Mouse (Mus musculus) forebrain, embryonic 11.5 days (tissue): ENCODE results near the gene Hlcs. TPM values are rescaled to one million over a fixed set of nuclear protein-coding genes. Genes with fewer than 3 reads are reported as not detected.

Experiments
- ATAC-seq: fragments of 200-750 bp; cut with Nextera tagmentation; replicated peaks from 2 replicates; pipeline ENCODE4 v1.8.0; 2017; ENCODE audit warnings: moderate TSS enrichment; ENCODE audit not compliant: low FRiP score
- DNase-seq: peaks from one replicate; pipeline ENCODE4 v3.0.0-alpha.2; 2017; ENCODE audit warnings: low spot score
- H3K27ac ChIP-seq: fragments of 300-500 bp; sonication (generic); 2 replicates; pipeline ENCODE4 v1.5.1; 2014; ENCODE audit warnings: low read depth, low read length
- H3K27me3 ChIP-seq: fragments of 300-500 bp; sonication (generic); 2 replicates; pipeline ENCODE4 v1.6.1; 2014; ENCODE audit warnings: mild to moderate bottlenecking, low read length, mixed read lengths; ENCODE audit not compliant: control insufficient read depth, insufficient read depth
- H3K36me3 ChIP-seq: fragments of 300-500 bp; sonication (generic); 2 replicates; pipeline ENCODE4 v1.6.1; 2014; ENCODE audit warnings: mild to moderate bottlenecking, low read length, moderate library complexity, mixed read lengths; ENCODE audit not compliant: control insufficient read depth, insufficient read depth
- H3K4me1 ChIP-seq: fragments of 300-500 bp; sonication (generic); replicated peaks from 2 replicates; pipeline ENCODE4 v1.6.1; 2014; ENCODE audit warnings: low read length, mixed read lengths; ENCODE audit not compliant: control insufficient read depth, insufficient read depth
- H3K4me2 ChIP-seq: fragments of 300-500 bp; sonication (generic); 2 replicates; pipeline ENCODE4 v1.6.1; 2014; ENCODE audit warnings: low read depth, mild to moderate bottlenecking, low read length, moderate library complexity, mixed read lengths; ENCODE audit not compliant: severe bottlenecking
- H3K4me3 ChIP-seq: fragments of 300-500 bp; sonication (generic); 2 replicates; pipeline ENCODE4 v1.5.1; 2014; ENCODE audit warnings: low read depth, low read length
- H3K9ac ChIP-seq: fragments of 300-500 bp; sonication (generic); 2 replicates; pipeline ENCODE4 v1.6.1; 2014; ENCODE audit warnings: low read length
- H3K9me3 ChIP-seq: fragments of 300-500 bp; sonication (generic); 2 replicates; pipeline ENCODE4 v1.6.1; 2016; ENCODE audit warnings: low read length, mixed read lengths; ENCODE audit not compliant: control insufficient read depth
- WGBS: fragments of 180-500 bp; shearing (Covaris S2); extraction: QIAGEN DNeasy Blood & Tissue Kit; methylation state at CpG from one replicate; pipeline ENCODE4 v1.1.7; 2014; 5-methylcytosine and 5-hydroxymethylcytosine counted together
- polyA plus RNA-seq: library from polyadenylated mRNA; unstranded; fragments of >200 nt; fragmentation: Nextera tagmentation; extraction: Ambion mirVana; gene quantifications from 2 replicates; pipeline ENCODE4 v1.2.1, GENCODE M21; 2014

The Hlcs gene
- polyA plus RNA-seq, 1 experiment from 2014 or later: 13.8 TPM

- no peaks in the 10 kb centered on the region for H3K36me3 ChIP-seq
- H3K27ac ChIP-seq: no peak overlapping the region
- H3K4me1 ChIP-seq: peaks cover 2% of the 10 kb centered on the region; the same call in 1 of the 2 replicates
- ATAC-seq (no peak), DNase-seq (no peak)
- H3K4me2 ChIP-seq: no peak overlapping the region
- no peaks in the 10 kb centered on the region for H3K9me3 ChIP-seq
- H3K4me3 ChIP-seq: no peak overlapping the region
- WGBS: 92% methylated on average over 6 of the region's 6 CpGs
- no peak overlapping the region for H3K9ac ChIP-seq
- H3K27me3 ChIP-seq: no peaks in the 10 kb centered on the region
These were observed 73.8 kb downstream of the Hlcs start for GRCm38 (mm10) chr16:94239567-94239966.

GRCm38 (mm10) chr16:94239146-94239545 is 74.2 kb downstream of the Hlcs start:
- ATAC-seq (no peak), DNase-seq (no peak)
- Histone ChIP-seq H3K36me3 (no peaks in the 10 kb centered on the region), H3K27ac (no peak overlapping the region), H3K9ac (no peak overlapping the region), H3K4me1 (peaks cover 2% of the 10 kb centered on the region; the same call in 1 of the 2 replicates), H3K9me3 (no peaks in the 10 kb centered on the region), H3K27me3 (no peaks in the 10 kb centered on the region), H3K4me3 (no peak overlapping the region), H3K4me2 (no peak overlapping the region)
- WGBS: 93% methylated on average over 7 of the region's 7 CpGs

DNA sequence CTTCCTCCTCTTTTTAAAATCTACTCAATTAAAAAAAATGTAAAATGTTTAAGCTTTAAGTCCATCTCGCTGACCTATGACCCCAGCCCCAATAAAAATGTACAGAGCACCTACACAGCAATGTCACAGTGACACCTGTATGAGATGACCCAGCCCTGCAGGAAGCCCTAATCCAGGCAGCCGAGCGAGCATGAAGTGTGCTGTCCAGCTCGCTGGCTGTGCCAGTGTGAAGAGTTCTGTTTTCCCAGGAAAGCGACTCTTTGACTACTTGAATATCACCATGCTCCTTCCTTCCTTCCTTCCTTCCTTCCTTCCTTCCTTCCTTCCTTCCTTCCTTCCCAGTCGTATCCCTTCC is 76.3 kb downstream of the Hlcs start:
- H3K4me1 ChIP-seq: peaks cover 2% of the 10 kb centered on the region; the same call in 1 of the 2 replicates
- H3K4me2 ChIP-seq: no peak overlapping the region
- H3K9ac ChIP-seq: no peak overlapping the region
- H3K27me3 ChIP-seq: no peaks in the 10 kb centered on the region
- 64% methylated on average over 6 of the region's 6 CpGs for WGBS
- no peaks in the 10 kb centered on the region for H3K9me3 ChIP-seq
- H3K4me3 ChIP-seq: no peak overlapping the region
- DNase-seq (no peak), ATAC-seq (no peak)
- no peaks in the 10 kb centered on the region for H3K36me3 ChIP-seq
- H3K27ac ChIP-seq: no peak overlapping the region

DNA sequence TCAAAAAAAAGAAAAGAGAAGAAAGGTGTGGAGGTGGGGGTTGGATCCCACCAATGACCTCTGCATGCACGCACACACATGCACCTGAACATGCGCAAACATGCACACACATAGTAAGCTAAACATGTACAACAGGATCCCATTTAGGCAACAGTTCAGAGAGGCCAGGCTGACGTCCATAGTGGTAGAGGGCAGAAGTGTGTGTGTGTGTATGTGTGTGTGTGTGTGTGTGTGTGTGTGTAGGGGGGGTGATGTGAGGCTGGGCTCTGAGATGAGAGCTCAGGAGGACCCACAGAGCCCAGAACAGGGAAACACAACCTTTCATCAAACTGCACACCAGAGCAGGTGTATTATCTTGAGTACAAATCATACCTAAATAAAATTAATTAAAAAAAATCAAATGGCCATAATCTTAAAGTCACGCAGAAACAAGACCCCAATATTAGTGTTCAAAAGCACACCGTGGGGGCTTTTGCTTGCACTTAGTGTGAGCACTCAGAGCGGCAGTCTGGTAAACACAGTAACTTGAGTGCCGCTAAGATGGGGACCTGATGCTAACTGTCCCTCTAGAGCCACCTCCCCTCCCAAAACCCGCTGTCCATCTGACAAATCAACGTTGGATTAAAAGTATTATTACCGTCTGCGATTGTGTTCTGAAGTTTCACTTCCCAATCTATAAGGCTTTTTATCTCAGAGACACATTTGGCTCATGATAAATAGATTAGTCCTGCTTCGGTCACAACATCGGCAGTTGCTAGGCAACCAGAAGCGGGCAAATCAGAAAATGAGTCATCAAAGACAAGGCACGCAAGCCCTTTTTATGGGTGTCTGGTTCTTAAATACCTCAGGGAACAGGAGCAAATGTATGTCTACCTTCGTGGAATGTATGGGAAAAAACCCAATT is 76.9 kb downstream of the Hlcs start:
- no peak overlapping the region for H3K27ac ChIP-seq
- H3K9me3 ChIP-seq: no peaks in the 10 kb centered on the region
- H3K36me3 ChIP-seq: no peaks in the 10 kb centered on the region
- H3K27me3 ChIP-seq: no peaks in the 10 kb centered on the region
- ATAC-seq: no peak
- H3K4me1 ChIP-seq: peaks cover 2% of the 10 kb centered on the region; the same call in 1 of the 2 replicates
- no peak overlapping the region for H3K9ac ChIP-seq
- H3K4me2 ChIP-seq: no peak overlapping the region
- H3K4me3 ChIP-seq: no peak overlapping the region
- no peak for DNase-seq
- WGBS: 63% methylated on average over 16 of the region's 16 CpGs

DNA sequence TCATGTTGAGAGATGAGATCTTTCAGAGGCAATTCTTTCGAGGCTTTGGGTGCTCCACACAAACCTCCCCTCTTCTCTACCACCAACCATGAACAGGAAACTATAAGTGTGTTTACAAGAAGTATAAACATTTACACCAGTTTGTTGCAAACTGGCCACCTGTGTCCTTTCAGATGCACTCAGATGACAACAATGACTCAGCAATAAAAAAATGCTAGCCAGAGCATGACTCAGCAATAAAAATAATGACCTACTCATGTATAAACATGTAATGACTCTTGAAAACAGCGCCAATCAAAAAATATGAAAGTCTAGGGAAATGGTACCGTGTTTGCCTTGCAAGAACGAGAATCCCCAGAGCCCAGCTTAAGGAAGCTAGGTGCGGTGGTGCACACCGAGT is 77.7 kb downstream of the Hlcs start:
- Histone ChIP-seq H3K27ac (no peak overlapping the region), H3K27me3 (no peaks in the 10 kb centered on the region), H3K4me3 (no peak overlapping the region), H3K36me3 (no peaks in the 10 kb centered on the region), H3K4me2 (no peak overlapping the region), H3K9ac (no peak overlapping the region), H3K4me1 (peaks cover 2% of the 10 kb centered on the region; the same call in 1 of the 2 replicates), H3K9me3 (no peaks in the 10 kb centered on the region)
- ATAC-seq (no peak), DNase-seq (no peak)
- whole genome bisulfite sequencing: 95% methylated on average over 6 of the region's 6 CpGs

DNA sequence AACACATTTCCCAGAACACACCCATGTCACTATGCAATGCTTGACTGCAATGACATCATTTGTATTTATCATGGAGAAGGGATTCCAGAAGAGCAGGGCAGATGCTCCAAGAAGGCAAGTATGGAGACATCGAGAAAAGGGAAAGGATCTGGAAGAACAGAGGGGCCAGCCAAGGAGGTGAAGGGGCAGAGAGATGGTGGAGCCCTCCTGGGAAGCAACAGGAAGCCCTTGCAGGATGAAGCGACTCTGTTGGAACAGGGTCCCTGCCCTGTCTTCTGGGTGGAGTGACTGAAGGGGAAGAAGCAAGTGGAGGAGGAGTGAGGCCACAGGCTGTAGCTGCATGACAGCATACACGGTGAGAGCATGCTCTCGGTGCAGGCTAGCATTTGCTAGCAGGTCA is 79.2 kb downstream of the Hlcs start:
- no peak for ATAC-seq
- Histone ChIP-seq H3K4me3 (no peak overlapping the region), H3K4me2 (no peak overlapping the region), H3K9ac (no peak overlapping the region), H3K9me3 (no peaks in the 10 kb centered on the region; the same call in 1 of the 2 replicates), H3K4me1 (peaks cover 2% of the 10 kb centered on the region; the same call in 1 of the 2 replicates), H3K27ac (no peak overlapping the region), H3K27me3 (no peaks in the 10 kb centered on the region), H3K36me3 (no peaks in the 10 kb centered on the region)
- DNase-seq: no peak
- WGBS: 69% methylated on average over 4 of the region's 4 CpGs

DNA sequence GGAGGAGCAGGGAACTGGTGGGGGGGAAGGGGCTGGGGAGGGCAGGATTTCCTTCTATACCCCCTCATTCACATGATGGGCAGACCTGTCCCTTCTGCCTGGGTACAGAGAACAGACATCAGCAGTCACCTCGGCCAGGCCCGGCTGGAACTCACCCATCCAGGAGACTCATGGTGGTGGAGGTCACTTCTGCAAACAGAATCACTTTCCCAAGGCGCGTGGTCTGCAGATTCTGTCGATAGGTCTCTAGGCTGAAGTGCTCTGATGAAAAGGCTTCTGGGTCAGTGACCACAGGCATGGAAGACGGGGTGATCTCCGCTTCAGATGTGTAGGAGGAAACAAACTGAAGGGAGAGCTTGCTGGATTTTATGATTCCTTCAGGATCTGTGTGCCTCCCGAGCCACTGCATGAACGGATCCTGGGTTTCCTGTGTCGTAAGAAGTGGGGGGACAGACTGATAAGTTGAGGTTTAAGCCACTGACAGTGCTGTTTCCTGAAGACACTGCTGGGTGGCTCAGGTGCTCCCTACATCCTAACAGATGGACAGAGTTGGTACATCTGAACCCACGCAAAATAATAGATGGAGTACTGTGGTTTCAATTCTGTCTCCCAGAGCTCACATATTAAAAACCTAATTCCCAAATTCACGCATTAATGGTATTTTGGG is 82.3 kb downstream of the Hlcs start:
- WGBS: 67% methylated on average over 12 of the region's 12 CpGs
- H3K4me1 ChIP-seq: peaks cover 9% of the 10 kb centered on the region
- H3K27ac ChIP-seq: no peak overlapping the region

DNA sequence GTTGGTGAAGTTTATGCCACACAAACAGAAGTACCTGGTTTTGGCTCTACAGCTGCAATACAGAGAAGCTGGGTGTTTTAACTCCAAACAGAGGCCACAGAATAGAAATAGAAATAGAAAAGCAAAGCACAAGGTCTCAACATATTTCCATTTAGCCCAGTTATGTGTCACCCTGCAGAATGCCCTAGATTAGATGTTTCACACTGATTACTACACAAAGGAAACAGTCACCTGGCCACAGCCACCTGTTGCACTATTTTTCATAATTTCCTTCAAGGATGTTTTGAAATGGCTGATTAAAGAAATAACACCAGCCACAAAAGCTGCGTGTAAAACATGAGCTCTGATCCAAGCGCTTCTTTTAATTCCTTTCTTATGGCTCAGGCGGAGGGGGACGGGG is 82.9 kb downstream of the Hlcs start:
- H3K4me1 ChIP-seq: peaks cover 9% of the 10 kb centered on the region
- no peaks in the 10 kb centered on the region for H3K36me3 ChIP-seq
- H3K4me3 ChIP-seq: no peak overlapping the region
- H3K27me3 ChIP-seq: peaks cover 9% of the 10 kb centered on the region; the same call in 1 of the 2 replicates
- DNase-seq (no peak), ATAC-seq (no peak)
- H3K27ac ChIP-seq: no peak overlapping the region
- H3K9ac ChIP-seq: no peak overlapping the region
- WGBS: 67% methylated on average over 4 of the region's 4 CpGs
- H3K4me2 ChIP-seq: no peak overlapping the region
- no peaks in the 10 kb centered on the region; the same call in 1 of the 2 replicates for H3K9me3 ChIP-seq

More for the DNA sequence above, 82.3 kb downstream of the Hlcs start:
- DNase-seq (no peak), ATAC-seq (no peak)
- no peaks in the 10 kb centered on the region for H3K36me3 ChIP-seq
- H3K9me3 ChIP-seq: no peaks in the 10 kb centered on the region; the same call in 1 of the 2 replicates
- no peak overlapping the region for H3K9ac ChIP-seq
- H3K27me3 ChIP-seq: peaks cover 6% of the 10 kb centered on the region; the same call in 1 of the 2 replicates
- H3K4me2 ChIP-seq: no peak overlapping the region
- H3K4me3 ChIP-seq: no peak overlapping the region
